Mouse (Mus musculus) ES-E14 (cell line): ENCODE measurements around the gene Vmn1r45.

Experiments used
- HCFC1 ChIP-seq: IDR thresholded peaks from 2 replicates; pipeline ENCODE4 v1.6.1; 2012; ENCODE audit warnings: low read length, inconsistent platforms, borderline replicate concordance; ENCODE audit not compliant: insufficient read depth
- ZC3H11A ChIP-seq: IDR thresholded peaks from 2 replicates; pipeline ENCODE4 v1.6.1; 2012; ENCODE audit warnings: low read depth, mild to moderate bottlenecking, inconsistent platforms, low read length, borderline replicate concordance

GRCm38 (mm10) chr6:89985989-89986388 lies 45.6 kb upstream of the Vmn1r45 start:
- TF ChIP-seq HCFC1: no peak
- no peak for TF ChIP-seq ZC3H11A
